Mouse (Mus musculus): Measurements from ENCODE around the gene Tgfbr3. TPM values are rescaled to one million over a fixed set of nuclear protein-coding genes. Genes with fewer than 3 reads are reported as not detected.

Gene Tgfbr3
- polyA plus RNA-seq, 1 experiment = 7.5 TPM

DNA sequence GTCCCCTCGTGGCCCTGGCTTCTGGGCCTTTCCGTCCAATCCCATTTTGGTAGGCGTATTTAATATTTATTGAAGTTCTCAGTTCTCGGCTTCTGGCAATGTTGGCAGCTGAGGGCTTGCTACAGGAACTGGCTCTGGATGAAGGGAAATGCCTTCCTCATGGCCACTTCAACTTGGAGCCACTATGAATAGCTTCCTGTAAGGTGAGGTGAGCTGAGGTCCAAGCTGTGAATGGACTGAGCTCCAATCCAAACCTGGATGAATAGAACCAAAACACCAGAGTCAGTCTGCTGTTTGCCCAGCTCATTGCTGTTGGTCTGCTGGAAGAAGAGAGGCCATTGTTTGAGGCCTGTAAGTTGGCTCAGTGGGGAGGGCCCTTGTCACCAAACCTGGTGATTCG, 203.3 kb downstream of the Tgfbr3 start:
- WGBS = 81% methylated on average over 5 of the region's 5 CpGs
- H3K27me3 ChIP-seq (ENCODE audit: control insufficient read depth, insufficient read depth, low read length) = no peaks in the 10 kb centered on the region; the same call in 1 of the 2 replicates
- H3K36me3 ChIP-seq (ENCODE audit: control insufficient read depth, insufficient read depth, low read length) = no peaks in the 10 kb centered on the region
- peaks cover 13% of the 10 kb centered on the region; the same call in 1 of the 2 replicates for H3K4me1 ChIP-seq (ENCODE audit: control insufficient read depth, insufficient read depth, insufficient read length, low read length)
- no peak overlapping the region for H3K4me3 ChIP-seq (ENCODE audit: low read depth, low read length)
- H3K27ac ChIP-seq (ENCODE audit: insufficient read depth, low read depth, low read length) = no peak overlapping the region
- no peak for TF ChIP-seq CTCF (IDR thresholded peaks at IDR 0.05; ENCODE audit: extremely low read depth, insufficient read length, insufficient replicate concordance, low read depth, low read length)
- TF ChIP-seq POLR2A (IDR thresholded peaks at IDR 0.05; ENCODE audit: low read depth, low read length) = no peak

DNA sequence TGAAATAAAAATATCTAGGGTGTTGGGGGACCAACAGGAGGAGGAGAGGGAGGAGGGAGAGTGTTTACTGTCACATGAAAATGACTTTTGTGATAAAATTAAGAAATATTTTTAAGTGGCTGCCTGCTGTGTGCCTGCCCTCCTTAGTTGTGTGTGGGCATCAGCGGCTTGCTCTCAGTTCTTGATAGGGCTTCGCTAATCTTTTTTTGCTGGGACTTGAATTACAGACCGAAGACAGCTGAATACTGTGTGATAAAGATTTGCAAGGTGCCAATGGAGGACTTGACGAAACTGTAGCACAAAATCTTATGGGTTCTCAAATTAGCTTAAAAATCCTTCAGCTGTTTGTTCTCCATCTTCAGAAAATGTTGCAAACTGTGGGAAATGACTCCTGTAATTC, 205.0 kb downstream of the Tgfbr3 start:
- 89% methylated on average over 4 of the region's 4 CpGs for WGBS

DNA sequence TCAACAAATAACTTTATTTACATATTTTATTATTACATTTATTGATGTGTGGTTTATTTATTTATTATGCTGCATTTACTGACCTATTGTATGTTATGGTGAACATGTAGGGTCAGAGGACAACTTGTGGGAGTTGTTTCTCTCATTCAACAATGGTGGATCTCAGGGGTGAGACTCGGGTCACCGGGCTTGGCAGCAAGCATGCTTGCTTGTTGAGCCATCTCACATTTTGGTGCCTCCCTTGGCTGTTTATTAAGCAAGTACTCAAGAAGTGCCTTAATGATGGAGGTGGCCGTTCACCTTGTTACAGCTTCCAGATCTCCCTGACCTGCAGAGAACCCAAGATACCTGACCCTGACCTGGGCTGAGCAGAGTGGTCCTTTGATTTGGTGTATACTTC, 207.4 kb downstream of the Tgfbr3 start:
- WGBS = 72% methylated on average over 3 of the region's 3 CpGs
- no peaks in the 10 kb centered on the region; the same call in 1 of the 2 replicates for H3K27me3 ChIP-seq (ENCODE audit: control insufficient read depth, insufficient read depth, low read length)
- TF ChIP-seq CTCF (IDR thresholded peaks at IDR 0.05; ENCODE audit: extremely low read depth, insufficient read length, insufficient replicate concordance, low read depth, low read length) (no peak), POLR2A (IDR thresholded peaks at IDR 0.05; ENCODE audit: low read depth, low read length) (no peak)

More for the DNA sequence above, 205.0 kb downstream of the Tgfbr3 start:
- Histone ChIP-seq H3K4me3 (ENCODE audit: low read depth, low read length) (no peak overlapping the region), H3K27me3 (ENCODE audit: control insufficient read depth, insufficient read depth, low read length) (no peaks in the 10 kb centered on the region; the same call in 1 of the 2 replicates), H3K4me1 (ENCODE audit: control insufficient read depth, insufficient read depth, insufficient read length, low read length) (peaks cover 14% of the 10 kb centered on the region), H3K36me3 (ENCODE audit: control insufficient read depth, insufficient read depth, low read length) (no peaks in the 10 kb centered on the region), H3K27ac (ENCODE audit: insufficient read depth, low read depth, low read length) (no peak overlapping the region)
- no peak for TF ChIP-seq POLR2A (IDR thresholded peaks at IDR 0.05; ENCODE audit: low read depth, low read length)
- no peak for TF ChIP-seq CTCF (IDR thresholded peaks at IDR 0.05; ENCODE audit: extremely low read depth, insufficient read length, insufficient replicate concordance, low read depth, low read length)

DNA sequence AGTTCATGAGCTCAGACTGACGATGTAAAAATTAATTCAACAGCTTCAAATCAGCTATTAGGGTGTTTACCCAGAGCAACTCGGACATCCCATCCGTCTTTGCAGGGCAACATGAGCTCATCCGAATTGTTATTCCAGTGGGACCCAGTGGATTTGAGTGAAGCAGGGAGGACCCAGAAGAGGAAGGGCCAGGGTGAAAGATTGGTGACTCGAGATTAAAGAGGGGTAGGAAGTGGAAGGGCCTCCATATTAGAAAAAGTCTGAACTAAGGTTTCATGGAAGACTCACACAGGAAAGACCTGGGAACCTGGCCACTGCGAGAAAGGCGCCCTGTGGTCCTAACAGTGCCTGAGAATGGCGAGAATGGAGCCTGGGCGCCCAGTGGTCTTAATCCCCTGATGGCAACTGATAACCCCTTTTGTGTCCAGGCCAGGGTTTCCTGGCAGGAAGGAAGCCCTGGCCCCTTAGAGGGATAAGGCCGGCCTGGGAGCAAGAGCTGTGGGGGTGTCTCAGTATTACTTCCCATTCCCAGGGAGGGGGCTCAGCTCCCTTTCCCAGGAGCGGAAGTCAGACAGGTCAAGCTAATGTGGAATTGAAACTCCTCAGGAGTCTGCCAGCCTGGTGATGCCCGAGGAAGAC, 208.3 kb downstream of the Tgfbr3 start:
- TF ChIP-seq CTCF (IDR thresholded peaks at IDR 0.05; ENCODE audit: extremely low read depth, insufficient read length, insufficient replicate concordance, low read depth, low read length) (no peak), POLR2A (IDR thresholded peaks at IDR 0.05; ENCODE audit: low read depth, low read length) (no peak)
- Histone ChIP-seq H3K36me3 (ENCODE audit: control insufficient read depth, insufficient read depth, low read length) (no peaks in the 10 kb centered on the region), H3K27ac (ENCODE audit: insufficient read depth, low read depth, low read length) (no peak overlapping the region), H3K27me3 (ENCODE audit: control insufficient read depth, insufficient read depth, low read length) (no peaks in the 10 kb centered on the region), H3K4me1 (ENCODE audit: control insufficient read depth, insufficient read depth, insufficient read length, low read length) (peaks cover 8% of the 10 kb centered on the region), H3K4me3 (ENCODE audit: low read depth, low read length) (no peak overlapping the region)
- WGBS = 82% methylated on average over 12 of the region's 12 CpGs

More for the DNA sequence above, 207.4 kb downstream of the Tgfbr3 start:
- Histone ChIP-seq H3K36me3 (ENCODE audit: control insufficient read depth, insufficient read depth, low read length) (no peaks in the 10 kb centered on the region), H3K27ac (ENCODE audit: insufficient read depth, low read depth, low read length) (no peak overlapping the region), H3K4me1 (ENCODE audit: control insufficient read depth, insufficient read depth, insufficient read length, low read length) (peaks cover 8% of the 10 kb centered on the region), H3K4me3 (ENCODE audit: low read depth, low read length) (no peak overlapping the region)

DNA sequence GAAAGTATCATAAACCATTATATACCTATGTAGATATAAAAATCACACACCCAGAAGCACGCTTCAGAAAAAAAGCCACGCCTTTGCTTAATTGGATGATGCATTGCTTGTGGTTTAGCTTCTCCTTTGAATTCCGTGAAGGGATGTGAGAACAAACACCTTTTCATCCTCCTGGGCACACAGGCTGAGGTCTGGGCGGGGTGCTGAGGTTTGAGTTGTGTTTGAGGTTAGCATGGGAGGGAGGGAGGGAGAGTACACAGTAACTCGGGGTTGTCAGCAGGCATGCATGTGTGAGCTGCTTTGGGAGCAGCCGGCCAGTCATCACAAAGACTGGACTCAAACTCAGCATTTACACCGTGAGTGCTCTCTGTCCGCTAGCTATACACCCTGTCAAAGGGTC, 209.5 kb downstream of the Tgfbr3 start:
- H3K27ac ChIP-seq (ENCODE audit: insufficient read depth, low read depth, low read length) = no peak overlapping the region
- 20% methylated on average over 8 of the region's 8 CpGs for WGBS
- no peaks in the 10 kb centered on the region for H3K36me3 ChIP-seq (ENCODE audit: control insufficient read depth, insufficient read depth, low read length)
- TF ChIP-seq CTCF (IDR thresholded peaks at IDR 0.05; ENCODE audit: extremely low read depth, insufficient read length, insufficient replicate concordance, low read depth, low read length) = no peak
- TF ChIP-seq POLR2A (IDR thresholded peaks at IDR 0.05; ENCODE audit: low read depth, low read length) = no peak
- peaks cover 8% of the 10 kb centered on the region for H3K4me1 ChIP-seq (ENCODE audit: control insufficient read depth, insufficient read depth, insufficient read length, low read length)
- no peaks in the 10 kb centered on the region for H3K27me3 ChIP-seq (ENCODE audit: control insufficient read depth, insufficient read depth, low read length)
- H3K4me3 ChIP-seq (ENCODE audit: low read depth, low read length) = no peak overlapping the region

DNA sequence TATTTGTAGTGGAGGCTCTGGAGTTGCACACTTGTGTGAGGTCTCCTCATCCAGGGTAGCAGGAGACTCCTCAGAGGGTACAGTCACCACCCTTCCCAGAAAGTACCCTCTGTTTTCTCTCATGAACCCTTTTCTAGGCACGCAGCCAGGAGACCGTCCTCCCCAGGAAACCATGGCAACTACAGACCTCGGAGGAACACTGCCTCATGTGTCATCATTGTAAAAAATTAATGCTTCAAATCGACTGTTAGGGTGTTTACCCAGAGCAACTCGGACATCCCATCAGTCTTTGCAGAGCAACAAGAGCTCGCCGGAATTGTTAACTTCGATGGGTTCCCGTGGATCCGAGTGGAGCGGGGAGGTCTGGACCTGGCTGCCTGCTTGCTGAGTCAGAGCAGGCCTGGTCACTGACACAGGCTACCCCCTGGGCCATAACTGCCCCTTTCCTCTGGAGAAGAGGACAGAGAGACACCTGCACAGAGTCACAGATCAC, 210.2 kb downstream of the Tgfbr3 start:
- Histone ChIP-seq H3K27me3 (ENCODE audit: control insufficient read depth, insufficient read depth, low read length) (no peaks in the 10 kb centered on the region), H3K4me3 (ENCODE audit: low read depth, low read length) (no peak overlapping the region), H3K36me3 (ENCODE audit: control insufficient read depth, insufficient read depth, low read length) (no peaks in the 10 kb centered on the region), H3K4me1 (ENCODE audit: control insufficient read depth, insufficient read depth, insufficient read length, low read length) (peaks cover 8% of the 10 kb centered on the region), H3K27ac (ENCODE audit: insufficient read depth, low read depth, low read length) (no peak overlapping the region)
- TF ChIP-seq CTCF (IDR thresholded peaks at IDR 0.05; ENCODE audit: extremely low read depth, insufficient read length, insufficient replicate concordance, low read depth, low read length) (no peak), POLR2A (IDR thresholded peaks at IDR 0.05; ENCODE audit: low read depth, low read length) (no peak)
- WGBS = 37% methylated on average over 11 of the region's 11 CpGs

DNA sequence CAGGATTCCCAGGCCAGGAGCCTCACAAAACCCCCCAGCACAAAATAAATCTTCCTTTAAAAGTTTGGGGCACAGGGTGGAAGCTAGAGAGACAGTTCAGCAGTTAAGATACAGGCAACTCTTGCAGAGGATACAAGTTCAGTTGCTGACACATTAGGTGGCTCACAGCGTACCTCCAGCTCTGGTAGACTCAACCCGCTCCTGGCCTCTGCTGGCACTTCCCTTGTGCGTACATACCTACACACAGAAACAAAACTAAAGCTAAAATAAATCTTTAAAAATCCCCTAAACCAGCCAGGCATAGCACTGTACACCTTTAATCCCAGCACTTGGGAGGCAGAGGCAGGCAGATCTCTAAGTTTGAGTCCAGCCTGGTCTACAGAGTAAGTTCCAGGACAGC, 211.1 kb downstream of the Tgfbr3 start:
- no peak overlapping the region for H3K27ac ChIP-seq (ENCODE audit: insufficient read depth, low read depth, low read length)
- 98% methylated on average over 3 of the region's 3 CpGs for WGBS

More for the DNA sequence above, 211.1 kb downstream of the Tgfbr3 start:
- Histone ChIP-seq H3K27me3 (ENCODE audit: control insufficient read depth, insufficient read depth, low read length) (no peaks in the 10 kb centered on the region), H3K36me3 (ENCODE audit: control insufficient read depth, insufficient read depth, low read length) (no peaks in the 10 kb centered on the region), H3K4me3 (ENCODE audit: low read depth, low read length) (no peak overlapping the region), H3K4me1 (ENCODE audit: control insufficient read depth, insufficient read depth, insufficient read length, low read length) (peaks cover 8% of the 10 kb centered on the region)
- TF ChIP-seq POLR2A (IDR thresholded peaks at IDR 0.05; ENCODE audit: low read depth, low read length) = no peak
- no peak for TF ChIP-seq CTCF (IDR thresholded peaks at IDR 0.05; ENCODE audit: extremely low read depth, insufficient read length, insufficient replicate concordance, low read depth, low read length)

Measured in small intestine, adult 2 months (tissue).